Mouse (Mus musculus): Measurements from ENCODE around the gene Ddx42. TPM values are rescaled to one million over a fixed set of nuclear protein-coding genes. Genes with fewer than 3 reads are reported as not detected.
A peak's percentile ranks its signal among the peaks of the same experiment; 100 is the strongest.
"Not testable (repeated sequence)": the region's sequence is repeated elsewhere in the genome, so short reads cannot be mapped to it uniquely, and the experiment has no call there.

Ddx42 gene
- total and polyA plus RNA-seq, 2 experiments from 2014 or later: 39.7 to 64.8 TPM

DNA sequence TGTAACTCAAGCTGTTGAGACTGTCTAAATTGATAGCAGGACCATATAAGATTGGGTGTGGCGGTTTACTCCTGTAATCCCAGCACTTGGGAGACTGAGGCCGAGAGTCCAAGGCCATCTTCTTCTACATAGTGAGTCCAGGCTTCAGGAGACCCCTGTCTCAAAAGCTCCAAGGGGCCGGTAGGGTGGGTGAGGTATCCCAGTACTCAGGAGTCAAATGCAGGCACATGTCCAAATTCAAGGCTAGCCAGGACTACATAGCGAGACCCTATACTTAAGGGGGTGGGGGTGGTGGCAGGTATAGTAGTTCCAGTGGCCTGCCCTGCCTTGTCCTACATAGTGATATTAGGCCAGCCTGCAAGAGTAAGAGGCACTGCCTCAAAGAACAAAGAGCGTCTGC, 1.9 kb upstream of the Ddx42 start:
- WGBS: 93% methylated on average over 5 of the region's 5 CpGs
- H3K9me3 ChIP-seq (ENCODE audit: low read length): no peaks in the 10 kb centered on the region
- H3K36me3 ChIP-seq (ENCODE audit: insufficient read depth, low read length): peaks cover 18% of the 10 kb centered on the region; the same call in 1 of the 2 replicates
- no peak overlapping the region; the same call in 1 of the 2 replicates for H3K9ac ChIP-seq (replicated peaks; ENCODE audit: low read length, poor library complexity, severe bottlenecking)
- no peak for ATAC-seq (ENCODE audit: low FRiP score)
- no peak overlapping the region for H3K27ac ChIP-seq (ENCODE audit: low read depth, low read length)
- peak overlapping the region; percentile 63 for H3K4me2 ChIP-seq (ENCODE audit: low read depth, low read length, poor library complexity, severe bottlenecking)
- TF ChIP-seq CTCF (IDR thresholded peaks at IDR 0.05): no peak
- H3K4me3 ChIP-seq (ENCODE audit: low read depth, low read length): peak overlapping the region; percentile 97; the same call in 1 of the 2 replicates
- H3K27me3 ChIP-seq (ENCODE audit: insufficient read depth, low read length): no peaks in the 10 kb centered on the region
- H3K4me1 ChIP-seq (ENCODE audit: insufficient read depth, low read length): peaks cover 15% of the 10 kb centered on the region; the same call in 1 of the 2 replicates
- no peak for DNase-seq (ENCODE audit: low spot score)

DNA sequence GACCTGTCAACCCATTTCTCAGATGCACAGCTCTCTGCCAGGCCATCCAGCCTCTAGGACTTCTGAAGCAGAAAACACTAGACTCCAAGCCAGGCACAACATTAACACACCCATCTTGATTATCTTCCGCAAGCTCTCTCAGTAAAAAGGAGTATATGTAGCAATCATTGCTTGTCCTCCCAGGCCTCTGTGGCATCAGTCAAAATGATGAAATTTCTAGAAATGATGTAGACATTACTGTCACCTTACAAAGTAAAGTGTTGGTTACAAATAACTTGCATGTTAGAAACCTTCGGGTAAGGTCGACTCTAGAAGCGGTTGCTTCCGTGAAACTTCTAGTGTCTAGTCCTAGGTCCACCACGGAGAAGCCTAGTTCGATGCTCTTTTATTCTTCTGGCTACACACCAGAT, 1.3 kb upstream of the Ddx42 start:
- H3K36me3 ChIP-seq (ENCODE audit: insufficient read depth, low read length): peaks cover 13% of the 10 kb centered on the region; the same call in 1 of the 2 replicates
- WGBS: 33% methylated on average over 7 of the region's 7 CpGs
- ATAC-seq (ENCODE audit: low FRiP score) (no peak), DNase-seq (ENCODE audit: low spot score) (no peak)
- no peaks in the 10 kb centered on the region for H3K9me3 ChIP-seq (ENCODE audit: low read length)
- peak overlapping the region; percentile 97 for H3K4me3 ChIP-seq (ENCODE audit: low read depth, low read length)
- no peaks in the 10 kb centered on the region for H3K27me3 ChIP-seq (ENCODE audit: insufficient read depth, low read length)
- peak overlapping the region; percentile 83 for H3K9ac ChIP-seq (replicated peaks; ENCODE audit: low read length, poor library complexity, severe bottlenecking)
- H3K4me1 ChIP-seq (ENCODE audit: insufficient read depth, low read length): peaks cover 15% of the 10 kb centered on the region; the same call in 1 of the 2 replicates
- H3K27ac ChIP-seq (ENCODE audit: low read depth, low read length): peak overlapping the region; percentile 96
- TF ChIP-seq CTCF (IDR thresholded peaks at IDR 0.05): no peak
- peak overlapping the region; percentile 63 for H3K4me2 ChIP-seq (ENCODE audit: low read depth, low read length, poor library complexity, severe bottlenecking)

DNA sequence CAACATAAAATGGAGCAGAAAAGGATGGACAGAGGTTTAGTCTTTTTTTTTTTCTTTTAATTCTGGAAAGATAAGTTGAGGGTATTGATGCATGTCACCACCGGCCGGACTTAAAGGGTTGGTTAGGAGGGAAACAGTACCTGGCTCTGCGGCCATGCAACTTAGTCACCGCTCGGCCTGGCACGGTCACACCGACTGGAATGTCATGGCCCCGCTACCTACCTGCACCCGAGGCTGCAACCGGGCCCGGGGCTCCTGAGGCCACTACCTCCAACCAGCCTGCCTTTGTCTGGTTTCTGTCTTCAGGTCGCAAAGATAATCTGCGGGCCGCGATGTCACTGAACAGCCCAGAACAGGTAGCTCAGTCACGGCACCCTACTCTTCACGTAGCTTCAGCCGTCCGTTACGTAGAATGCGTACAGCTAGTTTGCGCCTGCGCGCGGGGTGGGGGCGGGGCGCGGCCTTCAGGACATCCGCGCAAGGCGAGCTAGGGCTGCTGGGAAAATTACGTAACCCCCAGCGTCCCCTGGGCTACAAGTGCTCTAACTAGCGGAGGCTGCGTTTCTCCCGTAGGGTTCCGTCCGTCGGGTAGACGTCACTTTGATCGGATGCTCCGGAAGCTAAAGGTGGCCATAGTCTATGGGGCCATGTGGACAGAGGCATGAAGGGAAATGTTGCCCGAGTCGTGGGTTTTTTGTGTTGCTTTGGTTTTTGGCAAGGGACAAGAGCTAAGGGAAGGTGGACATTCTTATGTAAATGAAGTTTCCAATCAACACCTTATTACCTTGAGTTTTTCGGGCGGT, 598 bp upstream of the Ddx42 start, which contains the start of gene Ccdc47:
Ccdc47 (minus strand) TSS at position 418 of the 803 bp plus-strand sequence.
- Histone ChIP-seq H3K36me3 (ENCODE audit: insufficient read depth, low read length) (peaks cover 9% of the 10 kb centered on the region; the same call in 1 of the 2 replicates), H3K4me2 (ENCODE audit: low read depth, low read length, poor library complexity, severe bottlenecking) (peak within 1 kb of the TSS; percentile 63), H3K27me3 (ENCODE audit: insufficient read depth, low read length) (no peaks in the 10 kb centered on the region), H3K4me3 (ENCODE audit: low read depth, low read length) (peak within 1 kb of the TSS; percentile 97), H3K9me3 (ENCODE audit: low read length) (no peaks in the 10 kb centered on the region), H3K9ac (replicated peaks; ENCODE audit: low read length, poor library complexity, severe bottlenecking) (peak within 1 kb of the TSS; percentile 92), H3K27ac (ENCODE audit: low read depth, low read length) (peak within 1 kb of the TSS; percentile 96), H3K4me1 (ENCODE audit: insufficient read depth, low read length) (peaks cover 15% of the 10 kb centered on the region; the same call in 1 of the 2 replicates)
- peak; percentile 97 for ATAC-seq (ENCODE audit: low FRiP score)
- under 1% methylated on average over 46 of the region's 46 CpGs for WGBS
- DNase-seq (ENCODE audit: low spot score): peak; percentile 100
- no peak for TF ChIP-seq CTCF (IDR thresholded peaks at IDR 0.05)

DNA sequence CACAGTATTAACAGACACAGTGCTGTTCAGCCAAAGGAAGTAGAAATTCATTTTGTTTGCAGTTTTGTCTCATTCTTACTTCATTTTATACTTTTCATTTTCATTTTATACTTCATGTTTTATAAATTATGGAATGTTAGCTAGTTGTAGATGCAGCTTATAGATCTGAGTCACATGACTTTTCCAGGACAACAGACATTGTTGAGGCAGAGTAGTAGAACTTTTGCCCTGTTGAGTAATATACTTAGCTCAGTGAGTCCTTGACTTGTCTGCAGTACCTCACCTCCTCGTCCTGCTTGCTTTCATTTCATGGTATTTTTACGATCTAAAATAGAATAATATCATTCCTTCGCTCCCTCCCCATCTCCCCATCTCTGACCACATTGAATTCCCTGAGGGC, 3.9 kb downstream of the Ddx42 start:
- ATAC-seq (ENCODE audit: low FRiP score) (no peak), DNase-seq (ENCODE audit: low spot score) (no peak)
- H3K4me1 ChIP-seq (ENCODE audit: insufficient read depth, low read length): peaks cover 6% of the 10 kb centered on the region; the same call in 1 of the 2 replicates
- no peak overlapping the region for H3K27ac ChIP-seq (ENCODE audit: low read depth, low read length)
- no peak overlapping the region for H3K4me3 ChIP-seq (ENCODE audit: low read depth, low read length)
- H3K4me2 ChIP-seq (ENCODE audit: low read depth, low read length, poor library complexity, severe bottlenecking): no peak overlapping the region
- no peak for TF ChIP-seq CTCF (IDR thresholded peaks at IDR 0.05)
- no peaks in the 10 kb centered on the region for H3K27me3 ChIP-seq (ENCODE audit: insufficient read depth, low read length)
- H3K9me3 ChIP-seq (ENCODE audit: low read length): no peaks in the 10 kb centered on the region
- WGBS: 89% methylated on average over 3 of the region's 3 CpGs
- no peak overlapping the region for H3K9ac ChIP-seq (replicated peaks; ENCODE audit: low read length, poor library complexity, severe bottlenecking)
- H3K36me3 ChIP-seq (ENCODE audit: insufficient read depth, low read length): peaks cover 6% of the 10 kb centered on the region; the same call in 1 of the 2 replicates

DNA sequence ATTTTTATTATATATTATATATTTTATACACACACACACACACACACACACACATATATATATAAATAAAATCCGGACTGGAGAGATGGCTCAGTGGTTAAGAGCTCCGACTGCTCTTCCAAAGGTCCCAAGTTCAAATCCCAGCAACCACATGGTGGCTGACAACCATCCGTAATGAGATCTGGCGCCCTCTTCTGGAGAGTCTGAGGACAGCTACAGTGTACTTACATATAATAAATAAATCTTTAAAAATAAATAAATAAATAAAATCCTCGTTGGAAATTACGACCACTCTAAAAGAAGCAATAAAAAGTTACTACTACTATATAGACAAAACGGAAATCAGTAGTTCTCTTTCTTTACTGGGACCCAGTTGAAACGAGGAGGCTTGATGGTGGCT, 17.3 kb downstream of the Ddx42 start:
- H3K4me2 ChIP-seq (ENCODE audit: low read depth, low read length, poor library complexity, severe bottlenecking); H3K9me3 ChIP-seq (ENCODE audit: low read length); H3K27me3 ChIP-seq (ENCODE audit: insufficient read depth, low read length); H3K27ac ChIP-seq (ENCODE audit: low read depth, low read length); H3K4me1 ChIP-seq (ENCODE audit: insufficient read depth, low read length); H3K4me3 ChIP-seq (ENCODE audit: low read depth, low read length); ATAC-seq (ENCODE audit: low FRiP score); DNase-seq (ENCODE audit: low spot score); H3K9ac ChIP-seq (replicated peaks; ENCODE audit: low read length, poor library complexity, severe bottlenecking): not testable (repeated sequence)
- TF ChIP-seq CTCF (IDR thresholded peaks at IDR 0.05): peak; percentile 29; the same call in 1 of the 2 replicates
- peaks cover 47% of the 10 kb centered on the region for H3K36me3 ChIP-seq (ENCODE audit: insufficient read depth, low read length)
- whole genome bisulfite sequencing: 84% methylated on average over 8 of the region's 8 CpGs

DNA sequence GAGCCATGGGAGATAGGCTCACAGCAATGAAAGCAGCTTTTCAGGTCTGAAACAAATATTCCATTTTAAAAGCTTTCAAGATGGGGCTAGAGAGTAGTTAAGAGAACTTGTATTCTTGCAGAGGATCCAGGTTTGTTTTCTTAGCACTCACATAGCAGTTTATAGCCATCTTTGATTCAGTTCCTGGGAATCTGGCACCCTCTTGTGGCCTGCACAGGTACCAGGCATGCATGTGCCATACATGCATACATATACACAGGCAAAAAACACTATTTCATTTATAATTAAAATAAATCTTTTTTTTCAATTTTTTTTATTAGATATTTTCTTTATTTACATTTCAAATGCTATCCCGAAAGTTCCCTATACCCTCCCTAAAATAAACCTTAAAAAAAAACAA, 30.1 kb downstream of the Ddx42 start:
- no peak overlapping the region for H3K4me2 ChIP-seq (ENCODE audit: low read depth, low read length, poor library complexity, severe bottlenecking)
- DNase-seq (ENCODE audit: low spot score): no peak
- no peak for ATAC-seq (ENCODE audit: low FRiP score)
- no peak overlapping the region for H3K27ac ChIP-seq (ENCODE audit: low read depth, low read length)
- H3K9ac ChIP-seq (replicated peaks; ENCODE audit: low read length, poor library complexity, severe bottlenecking): no peak overlapping the region
- H3K9me3 ChIP-seq (ENCODE audit: low read length): no peaks in the 10 kb centered on the region
- peaks cover 85% of the 10 kb centered on the region for H3K36me3 ChIP-seq (ENCODE audit: insufficient read depth, low read length)
- WGBS: 98% methylated on average over 1 of the region's 1 CpGs
- no peak overlapping the region for H3K4me3 ChIP-seq (ENCODE audit: low read depth, low read length)
- H3K4me1 ChIP-seq (ENCODE audit: insufficient read depth, low read length): no peaks in the 10 kb centered on the region
- peak; percentile 64 for TF ChIP-seq CTCF (IDR thresholded peaks at IDR 0.05)
- H3K27me3 ChIP-seq (ENCODE audit: insufficient read depth, low read length): no peaks in the 10 kb centered on the region
